Mouse (Mus musculus) heart, adult 18-20 months (tissue): ENCODE data around the gene St6gal1. TPM values are rescaled to one million over a fixed set of nuclear protein-coding genes. Genes with fewer than 3 reads are reported as not detected.

Source experiments
- DNase-seq, 2 experiments: peaks; one replicate each; pipeline ENCODE4 v3.0.0; 2021 to 2022; ENCODE audit warnings: mixed read lengths in 1 of 2
- total RNA-seq, 2 experiments: library from RNA; stranded (reverse); gene quantifications; 2 replicates each; pipeline ENCODE4 v1.2.3; 2021

Gene St6gal1
- total RNA-seq, 2 experiments from 2014 or later: 7.2 to 9.7 TPM

GRCm38 (mm10) chr16:23298441-23298840 lies 73.9 kb downstream of the St6gal1 start:
- no peak for DNase-seq

GRCm38 (mm10) chr16:23298911-23299310 lies 74.4 kb downstream of the St6gal1 start:
- DNase-seq: no peak

- no peak for DNase-seq
These were observed 75.6 kb downstream of the St6gal1 start for GRCm38 (mm10) chr16:23299904-23300740.

- no peak for DNase-seq
These were observed 77.2 kb downstream of the St6gal1 start for GRCm38 (mm10) chr16:23301762-23302161.

- peak in 1 of 2 experiments; percentile 23 for DNase-seq
These were observed 81.5 kb downstream of the St6gal1 start for GRCm38 (mm10) chr16:23305830-23306623.

GRCm38 (mm10) chr16:23307142-23307968 lies 82.8 kb downstream of the St6gal1 start:
- peak in 1 of 2 experiments; percentile 29 for DNase-seq

GRCm38 (mm10) chr16:23308012-23308554 lies 83.5 kb downstream of the St6gal1 start:
- no peak for DNase-seq

- no peak for DNase-seq
These were observed 84.5 kb downstream of the St6gal1 start for GRCm38 (mm10) chr16:23309080-23309479.

- DNase-seq: no peak
These were observed 88.1 kb downstream of the St6gal1 start for GRCm38 (mm10) chr16:23312604-23313003.

GRCm38 (mm10) chr16:23314790-23315189 lies 90.2 kb downstream of the St6gal1 start:
- DNase-seq: peak; percentile 35 to 71

- no peak for DNase-seq
These were observed 93.0 kb downstream of the St6gal1 start for GRCm38 (mm10) chr16:23317411-23318047.

- no peak for DNase-seq
These were observed 95.5 kb downstream of the St6gal1 start for GRCm38 (mm10) chr16:23320025-23320424.

GRCm38 (mm10) chr16:23320579-23320978 lies 96.0 kb downstream of the St6gal1 start:
- DNase-seq: no peak

- no peak for DNase-seq
These were observed 97.9 kb downstream of the St6gal1 start for GRCm38 (mm10) chr16:23322453-23322852.

- no peak for DNase-seq
These were observed 99.4 kb downstream of the St6gal1 start for GRCm38 (mm10) chr16:23323915-23324314.

GRCm38 (mm10) chr16:23324867-23325650 lies 100.5 kb downstream of the St6gal1 start:
- no peak for DNase-seq

GRCm38 (mm10) chr16:23326664-23327063 lies 102.1 kb downstream of the St6gal1 start:
- no peak for DNase-seq

- no peak for DNase-seq
These were observed 102.7 kb downstream of the St6gal1 start for GRCm38 (mm10) chr16:23327266-23327665.

- DNase-seq: no peak
These were observed 103.7 kb downstream of the St6gal1 start for GRCm38 (mm10) chr16:23328201-23328600.

- peak in 1 of 2 experiments; percentile 23 for DNase-seq
These were observed 107.6 kb downstream of the St6gal1 start for GRCm38 (mm10) chr16:23332136-23332535.

GRCm38 (mm10) chr16:23332686-23333085 lies 108.1 kb downstream of the St6gal1 start:
- peak; percentile 45 to 70 for DNase-seq
